11 mouse cellular contexts compared by ENCODE assay signal in genomic region chr5:107932556-107932955, GRCm38 (mm10). TPM values are rescaled to one million over a fixed set of nuclear protein-coding genes. Genes with fewer than 3 reads are reported as not detected.
A peak's percentile ranks its signal among the peaks of the same experiment; 100 is the strongest.
DNase-seq lines count a peak whose midpoint lies in the region; ATAC-seq lines count a peak whose summit lies in the region.
"Had no signal": no experiment of that assay in that cellular context is flagged by ENCODE, and none has a peak within 500 bp of the region (broad histone marks: within the 10 kb centered on the region; RNA-seq: fewer than 3 reads in every experiment).

No protein-coding gene starts in this region.

- DNase-seq in cerebellum, postnatal 4 days (ENCODE audit: low spot score in 2 of 2): no peak
- peak; percentile 81 to 83 for DNase-seq in spleen, postnatal 36 days (ENCODE audit: low spot score in 2 of 2)
- no peak for DNase-seq in spleen, postnatal 14 days (ENCODE audit: low spot score in 2 of 2)
- no peak for DNase-seq in right cerebral cortex, postnatal 14 days
- DNase-seq in ovary, postnatal 14 days (ENCODE audit: low spot score): no peak
- no peak for DNase-seq in kidney, adult 9 months
- DNase-seq: kidney, adult 2 months; lung, embryonic 14.5 days; midbrain, embryonic 14.5 days had no signal

- ATAC-seq in cerebellum, adult (ENCODE audit: insufficient number of reproducible peaks, low FRiP score, low TSS enrichment): peak; percentile 78
- ATAC-seq in megakaryocyte, adult 5-6 weeks (ENCODE audit: poor library complexity, severe bottlenecking): peak; percentile 24; the same call in 1 of the 2 replicates

RNA-seq across cellular contexts. Expression of gene Rpl5, which starts 32.3 kb away (rescaled TPM):
- total RNA-seq in megakaryocyte, adult 5-6 weeks (2015): 281 and 294 TPM in 2 replicates
- total RNA-seq in megakaryocyte, adult 5-6 weeks (2017): 116 and 124 TPM in 2 replicates

RNA-seq across cellular contexts. Expression of gene Fam69a, which starts 54.3 kb away (rescaled TPM):
- total RNA-seq in megakaryocyte, adult 5-6 weeks (2015): 138 and 149 TPM in 2 replicates
- total RNA-seq in megakaryocyte, adult 5-6 weeks (2017): 55.5 and 60.0 TPM in 2 replicates

RNA-seq across cellular contexts. Expression of gene Evi5, which starts 57.6 kb away (rescaled TPM):
- total RNA-seq in megakaryocyte, adult 5-6 weeks (2015): 53.0 and 55.2 TPM in 2 replicates
- 43.8 and 44.6 TPM in 2 replicates for total RNA-seq in megakaryocyte, adult 5-6 weeks (2017)

Comparison
In these comparisons a context has a peak if more than half of its experiments do, and no peak if none do; other contexts are left out.
1. DNase-seq: peak in spleen, postnatal 36 days (2 of 2); none in cerebellum, postnatal 4 days (0 of 2), spleen, postnatal 14 days (0 of 2), right cerebral cortex, postnatal 14 days (single experiment), ovary, postnatal 14 days (single experiment) and kidney, adult 9 months (single experiment).